Mouse (Mus musculus): ENCODE measurements around the gene Ifnlr1. TPM values are rescaled to one million over a fixed set of nuclear protein-coding genes. Genes with fewer than 3 reads are reported as not detected.
"Not testable (repeated sequence)": the region's sequence is repeated elsewhere in the genome, so short reads cannot be mapped to it uniquely, and the experiment has no call there.

The Ifnlr1 gene
- under 1 TPM; 0.21 to 0.30 TPM for total RNA-seq (2021)

DNA sequence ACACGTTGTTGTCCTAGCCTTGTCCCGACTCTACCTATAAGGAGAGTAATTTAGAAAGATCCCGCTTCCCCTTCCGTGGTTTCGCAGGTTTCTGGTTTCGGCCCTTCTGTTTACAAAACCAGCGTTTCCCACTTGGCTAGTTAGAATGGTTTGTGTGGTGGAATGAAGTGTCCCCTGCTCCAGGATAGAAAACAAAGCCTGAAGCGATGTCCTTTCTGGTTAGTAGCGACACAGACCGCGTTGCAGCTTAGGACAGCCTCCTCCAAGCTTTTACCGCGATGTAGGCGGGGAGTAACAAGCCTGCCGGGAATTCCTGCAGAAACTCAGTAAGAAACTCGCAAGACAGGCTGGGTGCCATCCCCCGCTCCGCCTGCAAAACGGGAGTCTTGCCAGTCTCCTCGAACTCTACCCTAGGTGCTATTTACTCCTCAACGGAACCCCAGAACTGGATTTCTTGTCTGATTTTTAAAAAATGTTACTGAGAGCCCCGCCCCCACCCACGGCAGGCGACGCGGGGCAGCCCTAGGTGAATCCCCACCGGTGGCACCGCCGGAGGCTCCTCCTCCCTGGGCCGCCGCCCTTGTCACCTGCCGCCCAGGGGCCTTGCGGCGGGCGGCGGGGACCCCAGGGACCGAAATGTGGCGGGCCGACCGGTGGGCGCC lies at the start of gene Ifnlr1:
Gene Ifnlr1 (plus strand): TSS at position 382 of the 662 bp plus-strand sequence.
- DNase-seq (ENCODE audit: extremely low spot score in 1 of 2, low spot score in 1 of 2): peak; percentile 11 to 17

DNA sequence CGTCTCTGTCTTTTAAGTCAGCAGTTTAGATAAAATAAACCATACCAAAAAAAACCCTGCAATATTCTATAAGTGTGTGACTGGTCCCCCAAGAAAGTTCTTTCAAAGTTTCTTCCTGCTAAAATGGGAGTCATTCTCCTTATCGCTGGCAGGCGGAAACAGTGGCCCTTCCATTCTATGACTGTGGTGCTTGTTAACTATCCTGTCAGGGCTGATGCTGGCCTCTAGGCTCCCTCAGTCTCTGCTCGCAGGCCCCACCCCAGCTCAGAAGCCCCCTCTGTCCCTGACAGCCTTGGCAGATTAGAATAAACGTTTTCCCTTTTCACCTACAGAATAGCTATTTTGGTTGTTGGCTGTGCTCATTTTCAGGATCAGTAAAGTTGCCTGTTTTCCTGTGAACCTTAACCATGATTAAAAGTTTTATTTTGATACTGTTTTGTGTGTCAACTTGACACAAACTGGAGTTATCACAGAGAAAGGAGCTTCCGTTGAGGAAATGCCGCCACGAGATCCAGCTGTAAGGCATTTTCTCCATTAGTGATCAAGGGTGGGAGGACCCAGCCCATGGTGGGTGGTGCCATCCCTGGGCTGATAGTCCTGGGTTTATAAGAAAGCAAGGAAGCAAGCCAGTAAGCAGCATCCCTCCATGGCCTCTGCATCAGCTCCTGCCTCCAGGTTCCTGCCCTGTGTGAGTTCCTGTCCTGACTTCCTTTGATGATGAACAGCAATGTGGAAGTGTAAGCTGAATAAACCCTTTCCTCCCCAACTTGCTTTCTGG lies 44.6 kb upstream of the Ifnlr1 start:
- DNase-seq (ENCODE audit: extremely low spot score in 1 of 2, low spot score in 1 of 2): not testable (repeated sequence)

DNA sequence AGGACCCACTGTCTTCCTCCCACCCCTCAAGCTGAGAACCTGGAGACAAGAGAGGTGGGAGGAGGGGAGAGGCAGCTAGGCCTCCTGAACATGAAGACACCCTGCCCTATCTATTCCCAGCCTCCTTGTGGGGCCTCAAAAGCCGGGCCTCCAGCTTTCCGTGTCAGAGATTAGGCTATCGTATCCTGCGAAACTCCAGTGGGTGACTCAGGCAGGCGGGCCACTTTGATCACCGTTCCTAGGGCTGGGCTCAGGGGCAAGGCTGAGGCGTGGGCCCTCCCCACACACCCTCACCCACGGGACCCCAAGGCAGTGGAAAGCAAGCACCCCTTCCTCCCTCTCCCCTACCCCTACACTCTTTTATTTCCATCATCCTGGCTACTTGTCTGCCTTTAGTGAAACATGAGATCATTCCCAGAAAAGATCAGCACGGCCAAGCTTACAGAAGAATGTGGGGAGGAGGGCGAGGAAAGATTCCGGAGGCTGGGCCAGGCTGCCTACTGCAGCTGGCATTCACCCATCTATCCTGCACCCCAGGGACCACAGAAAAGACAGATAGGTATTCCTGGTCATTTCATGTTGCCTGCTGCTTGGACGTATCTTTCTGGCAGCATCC lies 41.0 kb upstream of the Ifnlr1 start:
- DNase-seq (ENCODE audit: extremely low spot score in 1 of 2, low spot score in 1 of 2): no peak

DNA sequence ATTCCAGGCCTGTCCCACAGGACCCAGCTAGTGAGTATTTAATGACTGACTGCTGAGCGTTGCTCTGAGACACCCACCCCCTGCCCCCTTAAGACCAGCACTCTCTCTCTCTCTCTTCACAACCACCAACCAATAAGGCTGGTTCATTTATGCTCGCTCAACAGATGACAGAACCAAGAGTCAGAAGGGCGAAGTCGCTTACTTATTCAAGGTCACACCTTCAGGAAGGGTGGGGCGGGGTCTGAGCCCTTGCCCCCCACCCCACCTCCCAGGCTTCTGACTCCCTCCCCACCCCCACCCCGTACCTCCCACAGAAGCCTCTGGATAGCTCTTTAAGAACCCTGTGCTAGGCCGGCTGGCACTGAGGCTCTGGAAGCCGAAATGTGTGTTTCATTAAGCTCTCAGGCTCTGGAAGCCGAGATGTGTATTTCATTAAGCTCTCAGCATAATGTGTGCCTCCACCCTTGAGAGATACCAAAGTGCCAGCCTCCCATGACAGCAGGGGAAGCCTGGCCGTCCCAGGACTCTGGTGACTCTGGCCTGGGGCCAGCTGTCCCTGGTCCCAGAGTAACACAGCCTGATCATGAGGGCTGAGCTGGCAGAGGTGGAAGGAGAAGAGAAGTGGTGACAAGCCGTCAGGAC lies 33.0 kb upstream of the Ifnlr1 start:
- no peak for DNase-seq (ENCODE audit: extremely low spot score in 1 of 2, low spot score in 1 of 2)

DNA sequence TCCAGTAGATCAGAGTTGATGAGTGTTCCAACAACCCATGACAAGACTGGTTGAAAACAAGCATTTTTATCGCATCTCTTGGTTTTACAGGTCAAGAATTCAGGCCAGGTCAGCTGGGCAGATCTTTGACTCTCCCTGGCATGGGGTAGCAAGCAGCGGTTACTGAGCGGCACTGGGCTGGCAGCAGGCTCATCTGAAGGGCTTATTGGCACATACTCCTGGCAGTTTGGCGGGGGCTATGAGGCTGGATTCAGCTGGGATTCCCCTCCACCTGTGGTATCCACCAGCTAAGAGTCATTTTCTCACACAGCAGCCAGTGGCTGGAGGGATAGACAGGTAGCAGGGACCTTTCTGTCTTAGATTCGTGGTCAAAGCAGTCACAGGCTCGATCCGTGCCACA lies 32.1 kb upstream of the Ifnlr1 start:
- DNase-seq (ENCODE audit: extremely low spot score in 1 of 2, low spot score in 1 of 2): no peak

DNA sequence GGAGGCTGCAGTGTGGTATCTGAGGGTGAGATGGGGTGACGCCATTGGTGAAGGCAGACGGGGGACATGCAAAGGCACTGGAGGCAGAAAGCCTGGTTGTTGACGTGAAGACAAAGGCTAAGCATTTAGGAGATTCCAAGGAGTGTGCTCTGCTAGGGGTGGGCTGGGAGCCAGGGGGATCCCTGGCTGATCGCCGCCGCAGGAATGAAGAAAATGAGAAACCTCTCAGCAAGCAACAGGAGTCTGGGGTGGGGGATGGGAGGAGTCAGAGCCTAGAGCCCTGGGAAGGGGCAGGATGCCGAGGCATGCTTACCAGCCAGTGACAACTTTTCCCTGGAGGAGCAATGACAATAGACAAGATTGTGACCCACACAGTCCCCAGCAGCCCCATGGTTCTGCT lies 30.6 kb upstream of the Ifnlr1 start:
- no peak for DNase-seq (ENCODE audit: extremely low spot score in 1 of 2, low spot score in 1 of 2)

DNA sequence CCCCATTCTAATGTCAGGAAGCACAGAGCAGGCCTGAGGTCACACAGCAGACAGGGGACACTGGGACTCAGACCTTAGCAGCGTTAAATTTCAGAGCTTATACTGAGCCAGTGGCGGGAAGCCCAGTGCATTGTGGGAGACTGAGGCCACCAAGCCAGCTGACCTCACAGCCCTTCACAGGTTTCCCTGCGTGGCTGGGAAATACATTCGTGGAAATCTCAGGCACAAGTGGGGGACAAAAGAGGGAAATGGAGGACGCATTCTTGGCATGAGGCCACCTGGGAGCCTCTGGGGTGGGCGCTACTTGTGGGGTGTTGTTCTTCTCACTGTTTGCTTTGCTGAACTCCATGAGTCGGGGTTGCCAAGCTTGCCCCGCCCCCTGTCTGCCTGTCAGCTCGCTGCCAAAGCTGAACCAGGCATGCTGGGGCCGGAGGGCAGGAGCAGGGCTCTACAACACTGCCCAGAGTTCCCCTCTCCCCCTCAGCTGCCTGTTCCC lies 29.9 kb upstream of the Ifnlr1 start:
- DNase-seq (ENCODE audit: extremely low spot score in 1 of 2, low spot score in 1 of 2): no peak

DNA sequence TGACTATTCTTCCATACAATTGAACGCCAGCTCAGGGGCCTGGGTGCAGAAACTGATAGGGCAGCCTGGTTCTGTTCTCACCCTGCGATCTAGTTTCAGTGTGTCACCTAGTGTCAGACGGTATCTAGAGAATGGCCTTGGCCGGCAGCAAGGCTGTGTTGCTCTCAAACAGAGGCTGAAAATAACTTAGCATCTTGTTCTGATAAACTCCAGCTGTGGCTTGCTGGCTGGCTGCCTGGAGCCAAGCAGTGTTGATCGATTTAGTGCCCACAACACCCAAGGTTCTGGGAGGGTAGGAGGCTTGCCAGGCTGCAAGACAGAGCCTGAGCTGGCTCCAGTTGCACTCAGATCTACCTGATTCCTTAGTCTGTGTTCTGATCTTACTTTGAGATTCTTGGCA lies 27.6 kb upstream of the Ifnlr1 start:
- no peak for DNase-seq (ENCODE audit: extremely low spot score in 1 of 2, low spot score in 1 of 2)

DNA sequence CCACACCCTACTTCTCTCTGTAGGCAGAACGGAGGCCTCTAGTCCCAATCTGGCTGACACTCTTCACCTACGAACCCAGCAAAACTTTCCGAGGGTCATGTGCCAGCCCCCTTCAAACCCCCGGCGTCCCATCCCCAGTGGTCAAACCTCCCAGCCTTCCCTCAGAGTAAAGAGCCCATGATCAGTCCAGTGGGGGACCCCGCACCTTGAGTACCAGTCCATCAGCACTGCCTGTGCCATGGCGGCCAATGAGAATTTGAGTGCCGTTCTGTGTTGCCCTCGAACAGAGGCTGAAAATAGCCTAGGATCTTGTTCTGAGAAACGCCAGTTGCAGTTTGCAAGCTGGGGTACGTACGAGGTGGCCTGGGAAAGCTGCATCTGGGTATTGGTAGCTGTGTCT lies 27.2 kb upstream of the Ifnlr1 start:
- DNase-seq (ENCODE audit: extremely low spot score in 1 of 2, low spot score in 1 of 2): no peak

DNA sequence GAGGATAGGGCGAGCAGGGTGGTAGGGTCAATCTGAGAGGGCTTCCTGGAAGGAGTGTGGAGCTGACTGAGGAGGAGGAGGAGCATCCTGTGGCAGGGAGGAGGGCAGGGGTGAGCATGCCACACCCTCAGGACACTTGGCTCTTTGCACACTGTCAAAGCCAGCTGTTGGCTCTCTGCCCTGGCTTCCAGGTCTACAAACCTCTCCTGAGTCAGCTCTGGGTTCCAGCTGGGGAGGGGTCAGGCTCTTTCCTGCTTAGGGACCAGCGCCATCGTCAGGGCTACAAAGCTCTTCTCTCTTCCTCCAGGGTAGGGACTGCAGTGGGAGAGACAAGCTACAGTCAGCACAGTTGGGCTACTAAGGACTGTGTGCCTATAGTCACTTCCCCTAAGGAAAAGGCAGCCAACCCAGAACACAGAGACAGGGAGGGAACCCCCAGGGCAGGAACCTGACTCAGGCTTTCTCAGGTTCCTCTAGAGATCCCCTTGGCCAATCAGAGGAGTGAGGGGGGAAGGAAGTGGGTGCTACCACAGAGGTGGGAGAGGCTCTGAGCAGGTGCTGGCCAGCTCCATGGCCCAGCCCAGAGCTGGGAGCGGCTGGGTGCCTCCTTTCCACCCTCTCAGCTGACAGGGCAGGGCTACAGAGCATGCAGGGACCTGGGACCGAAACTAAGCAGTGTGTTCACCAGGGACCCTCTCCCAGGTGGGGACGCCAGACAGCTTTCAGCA lies 24.8 kb upstream of the Ifnlr1 start:
- DNase-seq (ENCODE audit: extremely low spot score in 1 of 2, low spot score in 1 of 2): no peak

DNA sequence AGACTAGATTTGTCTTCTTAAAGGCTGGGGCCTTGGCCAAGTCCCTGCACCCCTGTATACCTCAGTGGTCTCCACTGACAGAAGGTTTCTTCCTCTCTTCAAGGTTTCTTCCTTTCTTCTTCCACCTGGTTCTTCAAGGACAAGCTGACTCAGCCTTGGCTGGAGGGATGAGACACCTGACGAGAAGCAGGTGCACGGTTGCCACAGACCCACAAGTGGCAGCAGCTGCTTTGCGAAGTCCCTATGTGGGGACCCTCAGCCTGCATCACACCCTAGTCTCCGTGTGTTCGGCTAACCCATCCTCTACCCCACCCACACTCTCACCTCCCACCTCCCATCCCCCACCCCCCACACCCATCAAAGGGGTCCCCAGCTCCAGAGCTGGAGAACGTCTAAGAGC lies 24.1 kb upstream of the Ifnlr1 start:
- DNase-seq (ENCODE audit: extremely low spot score in 1 of 2, low spot score in 1 of 2): no peak

DNA sequence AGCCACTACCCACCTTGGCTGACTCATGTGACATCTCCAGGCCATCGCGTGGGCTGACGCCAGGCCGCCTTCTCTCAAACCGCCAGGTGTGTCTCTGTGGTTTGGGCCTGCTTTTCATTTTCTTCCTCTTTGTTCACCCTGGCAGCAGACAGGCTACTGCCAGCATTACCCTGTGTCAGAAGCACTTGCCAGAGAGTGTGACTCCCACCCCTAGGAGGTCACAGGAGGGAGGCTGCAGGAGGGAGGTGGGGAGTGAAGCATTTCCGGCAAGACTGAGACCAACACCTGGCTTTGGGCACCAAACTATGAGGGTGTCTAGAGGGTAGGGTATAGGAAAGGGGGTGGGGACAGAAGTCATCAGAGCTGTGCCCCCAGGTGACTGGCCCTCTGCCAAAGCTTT lies 21.4 kb upstream of the Ifnlr1 start:
- DNase-seq (ENCODE audit: extremely low spot score in 1 of 2, low spot score in 1 of 2): no peak

DNA sequence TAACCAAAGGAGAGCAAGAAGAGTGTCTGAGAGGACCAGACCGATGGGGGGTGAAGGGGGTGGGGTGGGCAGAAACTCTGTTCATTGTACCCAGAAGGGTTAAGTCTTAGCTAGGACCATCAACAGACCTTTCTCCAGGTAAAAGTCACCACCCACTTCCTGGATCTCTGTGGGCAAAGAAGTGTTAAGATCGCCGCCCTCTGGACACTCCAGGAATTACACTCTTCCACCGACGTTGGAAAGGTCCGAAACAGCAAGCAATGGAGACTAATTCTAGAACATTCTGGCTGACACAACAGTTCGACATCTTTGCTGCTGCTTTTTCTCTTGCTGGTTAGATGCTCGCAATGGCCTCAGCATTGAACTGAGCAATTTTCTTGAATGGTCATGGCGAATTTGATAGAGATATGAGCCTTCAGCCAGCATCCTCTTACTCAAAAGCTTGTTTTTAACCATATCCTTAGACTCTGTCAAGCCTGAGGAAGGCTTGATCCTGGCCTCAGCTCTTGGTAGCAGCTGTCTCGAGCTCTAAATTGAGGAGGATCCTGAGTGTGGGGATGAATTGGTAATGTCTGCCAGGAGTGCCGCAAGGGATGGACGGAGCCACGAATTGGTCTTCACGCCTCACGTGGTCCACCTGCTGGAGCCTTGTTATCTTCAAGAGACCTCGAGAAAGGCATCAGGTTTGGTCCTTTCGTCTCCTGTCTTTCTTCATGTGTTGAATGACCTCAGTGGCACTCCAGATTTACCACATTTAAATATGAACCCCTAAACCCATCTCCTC lies 19.7 kb upstream of the Ifnlr1 start:
- DNase-seq (ENCODE audit: extremely low spot score in 1 of 2, low spot score in 1 of 2): peak; percentile 17 to 49

DNA sequence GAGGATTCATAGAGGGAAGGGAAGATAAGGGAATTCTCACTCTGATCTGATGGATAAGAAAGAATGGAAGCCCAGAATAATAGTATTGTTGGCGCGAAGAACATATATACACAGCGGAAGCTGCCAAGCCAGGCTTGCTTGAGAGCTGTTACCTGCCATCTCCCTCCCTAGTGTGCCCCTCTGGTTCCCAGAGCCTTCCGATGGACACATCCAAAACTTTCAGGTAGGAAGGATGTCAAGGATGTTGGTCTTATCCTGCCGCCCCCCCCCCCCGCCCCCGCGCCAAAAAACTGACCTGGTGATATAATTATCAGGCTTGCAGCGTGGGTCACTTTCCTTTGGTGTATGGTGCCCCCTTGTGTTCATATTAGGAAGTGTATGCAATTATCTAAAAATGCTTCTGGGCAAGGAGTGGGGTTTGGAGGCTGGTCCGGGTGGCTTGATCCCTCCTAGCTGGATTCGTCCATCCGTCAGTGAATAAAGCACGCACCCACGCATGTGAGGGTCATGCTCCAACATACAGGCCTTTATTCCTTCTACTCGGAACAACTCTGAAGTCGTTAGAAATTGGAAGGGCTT lies 18.7 kb upstream of the Ifnlr1 start:
- peak in 1 of 2 experiments; percentile 9 for DNase-seq (ENCODE audit: extremely low spot score in 1 of 2, low spot score in 1 of 2)

DNA sequence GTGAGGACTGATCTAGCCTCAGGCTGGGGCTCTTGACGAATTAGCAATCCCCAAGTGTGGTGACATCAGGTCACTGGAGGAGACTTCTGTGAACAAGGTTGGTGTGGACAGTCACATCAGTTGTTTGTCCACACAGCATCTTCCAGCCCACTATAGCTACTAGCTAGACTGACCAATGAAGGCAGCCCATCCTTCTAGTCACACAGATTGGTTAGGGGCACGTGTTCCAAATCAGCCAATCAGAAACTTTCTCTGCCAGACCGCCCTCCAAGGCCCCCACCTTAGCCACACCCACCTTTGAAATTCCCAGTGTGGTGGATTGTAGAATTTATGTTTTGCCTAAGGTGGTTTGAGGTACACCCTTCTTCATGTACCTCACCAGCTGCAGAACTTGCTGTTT lies 12.6 kb upstream of the Ifnlr1 start:
- no peak for DNase-seq (ENCODE audit: extremely low spot score in 1 of 2, low spot score in 1 of 2)

DNA sequence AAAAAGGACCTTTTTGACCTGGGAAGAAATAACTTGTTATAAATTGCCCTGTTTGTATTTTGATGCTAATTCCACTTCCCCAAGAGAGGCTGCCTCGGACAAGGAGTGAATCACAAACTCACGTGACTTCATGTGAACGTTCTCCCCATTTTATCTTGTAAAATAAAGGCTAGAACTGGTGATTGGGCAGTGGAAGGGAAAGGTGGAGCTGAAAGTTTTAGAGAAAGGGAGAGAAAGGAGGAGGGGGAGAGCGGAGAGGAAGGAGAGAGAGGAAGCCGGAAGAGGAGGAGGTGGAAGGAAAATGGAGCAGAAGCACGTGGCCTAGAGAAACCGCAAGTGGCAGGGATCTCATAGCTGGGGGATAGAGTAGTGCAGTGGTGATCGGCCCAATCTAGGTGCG lies 11.1 kb upstream of the Ifnlr1 start:
- no peak for DNase-seq (ENCODE audit: extremely low spot score in 1 of 2, low spot score in 1 of 2)

DNA sequence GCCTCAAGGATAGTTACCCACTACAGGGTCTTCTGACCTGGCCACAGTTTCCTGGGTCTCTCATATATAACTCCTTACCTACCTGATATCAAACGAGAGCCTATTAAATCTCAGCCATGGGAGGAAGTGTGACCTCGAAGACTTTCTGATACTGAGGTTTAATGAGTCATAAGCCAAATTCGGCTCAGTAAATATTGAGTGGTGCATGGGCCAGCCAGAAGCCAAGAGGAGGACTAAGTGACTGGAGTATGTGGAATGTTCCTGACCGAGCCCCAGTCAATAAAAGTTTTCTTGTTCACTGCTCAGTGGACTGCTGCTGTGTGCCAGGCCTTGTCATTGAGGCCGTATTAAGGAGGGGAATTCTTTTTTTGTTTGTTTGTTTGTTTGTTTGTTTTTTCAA lies 9.6 kb upstream of the Ifnlr1 start:
- no peak for DNase-seq (ENCODE audit: extremely low spot score in 1 of 2, low spot score in 1 of 2)

DNA sequence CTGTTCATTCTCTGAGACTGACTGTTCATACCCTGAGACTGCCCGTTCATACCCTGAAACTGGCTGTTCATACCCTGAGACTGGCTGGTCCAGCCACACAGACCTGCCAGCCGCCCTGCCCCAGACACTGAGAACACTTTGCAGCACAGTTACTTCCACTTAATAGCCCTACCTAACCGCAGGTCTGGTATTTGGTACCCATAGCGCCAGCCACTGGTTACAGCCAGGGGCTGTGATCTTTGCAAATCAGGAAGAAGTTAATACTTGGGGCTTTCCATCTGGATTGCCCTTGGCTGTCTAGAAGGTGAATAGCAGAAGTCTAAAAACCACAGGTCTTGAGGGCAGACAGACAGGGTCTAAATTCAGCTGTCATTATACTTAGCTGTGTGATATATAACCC lies 6.8 kb upstream of the Ifnlr1 start:
- DNase-seq (ENCODE audit: extremely low spot score in 1 of 2, low spot score in 1 of 2): no peak

DNA sequence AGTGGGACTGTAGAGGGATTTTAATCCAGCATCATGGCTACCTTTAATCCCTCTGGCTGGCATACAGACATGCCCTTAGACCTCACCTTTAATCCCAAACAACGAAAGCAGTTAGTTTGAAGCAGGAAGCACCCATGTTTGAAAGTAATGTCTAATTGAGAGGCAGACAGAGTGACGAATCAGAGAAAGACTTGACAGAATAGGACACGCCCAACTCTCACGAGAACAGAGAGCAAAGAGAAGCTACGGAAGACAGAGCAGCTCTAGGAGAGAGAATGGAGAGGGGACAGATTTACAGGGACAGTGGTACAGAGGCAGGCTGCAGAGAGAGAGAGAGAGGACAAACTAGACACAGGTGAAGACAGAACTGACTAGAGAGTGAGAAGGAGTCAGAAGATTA lies 4.3 kb upstream of the Ifnlr1 start:
- DNase-seq (ENCODE audit: extremely low spot score in 1 of 2, low spot score in 1 of 2): no peak
